Mouse (Mus musculus) heart, embryonic 11.5 days (tissue): ENCODE measurements around the gene B3galnt2. TPM values are rescaled to one million over a fixed set of nuclear protein-coding genes. Genes with fewer than 3 reads are reported as not detected.

ENCODE experiments used
- ATAC-seq: fragments of 200-750 bp; cut with Nextera tagmentation; replicated peaks from 2 replicates; pipeline ENCODE4 v1.8.0; 2017; ENCODE audit warnings: moderate library complexity; ENCODE audit not compliant: insufficient number of reproducible peaks, low FRiP score, low TSS enrichment
- H3K27ac ChIP-seq: fragments of 300-500 bp; sonication (generic); 2 replicates; pipeline ENCODE4 v1.5.1; 2014; ENCODE audit warnings: mild to moderate bottlenecking, low read depth, low read length
- H3K27me3 ChIP-seq: fragments of 300-500 bp; sonication (generic); 2 replicates; pipeline ENCODE4 v1.6.1; 2014; ENCODE audit warnings: mild to moderate bottlenecking, low read length, mixed read lengths; ENCODE audit not compliant: control insufficient read depth, insufficient read depth
- H3K36me3 ChIP-seq: fragments of 300-500 bp; sonication (generic); 2 replicates; pipeline ENCODE4 v1.6.1; 2014; ENCODE audit warnings: mild to moderate bottlenecking, low read length, moderate library complexity, mixed read lengths; ENCODE audit not compliant: control insufficient read depth, insufficient read depth
- H3K4me1 ChIP-seq: fragments of 300-500 bp; sonication (generic); 2 replicates; pipeline ENCODE4 v1.6.1; 2014; ENCODE audit warnings: low read length; ENCODE audit not compliant: control insufficient read depth, insufficient read depth
- H3K4me2 ChIP-seq: fragments of 300-500 bp; sonication (generic); 2 replicates; pipeline ENCODE4 v1.6.1; 2014; ENCODE audit warnings: mild to moderate bottlenecking, moderate library complexity
- H3K4me3 ChIP-seq: fragments of 300-500 bp; sonication (generic); 2 replicates; pipeline ENCODE4 v1.5.1; 2014; ENCODE audit warnings: low read depth, low read length
- H3K9ac ChIP-seq: fragments of 300-500 bp; sonication (generic); 2 replicates; pipeline ENCODE4 v1.6.1; 2014; ENCODE audit warnings: mild to moderate bottlenecking, low read depth, low read length, moderate library complexity
- H3K9me3 ChIP-seq: fragments of 300-500 bp; sonication (generic); replicated peaks from 2 replicates; pipeline ENCODE4 v1.6.1; 2016; ENCODE audit warnings: low read length; ENCODE audit not compliant: control insufficient read depth
- WGBS: fragments of 180-500 bp; shearing (Covaris S2); extraction: QIAGEN DNeasy Blood & Tissue Kit; methylation state at CpG from one replicate; pipeline ENCODE4 v1.1.7; 2014; ENCODE audit not compliant: insufficient replicate concordance; 5-methylcytosine and 5-hydroxymethylcytosine counted together
- polyA plus RNA-seq: library from polyadenylated mRNA; unstranded; fragments of >200 nt; fragmentation: Nextera tagmentation; extraction: Ambion mirVana; gene quantifications from 2 replicates; pipeline ENCODE4 v1.2.1, GENCODE M21; 2014

The B3galnt2 gene
- polyA plus RNA-seq, 1 experiment from 2014 or later = 23.5 TPM

DNA sequence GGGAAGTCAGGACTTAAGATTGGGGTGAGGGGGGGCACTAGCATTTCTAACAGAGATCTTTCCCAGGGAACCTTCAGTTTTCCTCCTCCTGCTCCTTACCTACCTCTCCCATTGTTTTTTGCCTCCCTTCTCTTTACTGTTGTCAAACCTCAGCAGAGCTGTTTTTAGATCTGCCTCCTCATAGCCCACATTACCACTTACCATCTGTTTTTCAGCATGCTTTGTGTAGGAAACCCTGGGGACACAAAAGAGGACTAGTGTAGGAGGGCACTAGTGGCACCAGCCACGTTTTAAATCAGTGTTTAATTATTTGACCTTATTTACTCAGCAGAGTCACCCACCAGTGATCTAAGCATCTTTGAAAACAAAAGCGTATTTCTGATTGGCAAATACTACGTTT lies 38.8 kb downstream of the B3galnt2 start:
- Histone ChIP-seq H3K4me3 (no peak overlapping the region), H3K4me2 (no peak overlapping the region), H3K9me3 (no peaks in the 10 kb centered on the region), H3K9ac (no peak overlapping the region), H3K36me3 (peaks cover 21% of the 10 kb centered on the region), H3K27me3 (no peaks in the 10 kb centered on the region), H3K4me1 (no peaks in the 10 kb centered on the region), H3K27ac (no peak overlapping the region)
- 83% methylated on average over 3 of the region's 3 CpGs for WGBS
- no peak for ATAC-seq

DNA sequence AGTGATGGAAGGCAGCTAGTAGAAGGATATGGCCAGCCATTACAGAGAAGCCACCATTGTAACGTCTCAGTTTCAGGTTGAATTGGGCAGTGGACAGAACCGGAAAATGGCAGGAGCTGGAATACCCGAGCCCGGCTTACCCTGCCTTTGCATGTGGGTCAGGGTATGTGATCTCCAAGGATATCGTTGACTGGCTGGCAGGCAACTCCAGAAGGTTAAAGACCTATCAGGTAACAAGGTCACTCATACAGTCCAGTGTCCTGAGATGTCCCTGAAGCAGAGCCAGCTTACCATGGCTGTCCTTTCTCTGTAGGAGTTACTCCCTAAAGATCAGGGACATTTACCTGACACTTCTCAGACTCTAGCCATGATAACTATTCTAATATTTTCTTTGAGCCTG lies 40.8 kb downstream of the B3galnt2 start:
- Histone ChIP-seq H3K9me3 (no peaks in the 10 kb centered on the region), H3K4me3 (no peak overlapping the region), H3K4me1 (no peaks in the 10 kb centered on the region), H3K36me3 (peaks cover 29% of the 10 kb centered on the region), H3K27ac (no peak overlapping the region), H3K27me3 (no peaks in the 10 kb centered on the region), H3K9ac (no peak overlapping the region), H3K4me2 (no peak overlapping the region)
- no peak for ATAC-seq
- WGBS = 92% methylated on average over 5 of the region's 5 CpGs

DNA sequence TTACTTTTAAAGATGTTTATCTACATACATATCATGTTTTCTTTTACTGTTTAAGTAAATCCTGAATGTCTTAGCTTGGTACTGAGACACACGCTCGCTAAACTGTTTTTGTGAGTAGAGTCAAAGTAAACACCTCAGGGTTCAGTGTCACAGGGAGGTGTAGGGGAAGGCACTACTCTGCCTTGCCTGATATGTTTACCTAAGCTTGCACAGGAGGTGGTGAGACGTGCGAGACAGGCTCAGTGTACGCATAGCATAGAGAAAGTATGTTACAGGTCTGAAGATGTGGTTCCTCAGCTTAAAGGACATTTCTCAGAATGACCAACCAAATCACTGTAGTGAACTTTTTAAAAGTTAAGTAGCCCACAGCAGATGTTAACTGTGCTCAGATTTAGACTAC lies 43.2 kb downstream of the B3galnt2 start:
- Histone ChIP-seq H3K27me3 (no peaks in the 10 kb centered on the region), H3K4me3 (no peak overlapping the region), H3K9ac (no peak overlapping the region), H3K27ac (no peak overlapping the region), H3K4me1 (no peaks in the 10 kb centered on the region), H3K36me3 (peaks cover 29% of the 10 kb centered on the region), H3K9me3 (no peaks in the 10 kb centered on the region), H3K4me2 (no peak overlapping the region)
- WGBS = 84% methylated on average over 5 of the region's 5 CpGs
- no peak for ATAC-seq

DNA sequence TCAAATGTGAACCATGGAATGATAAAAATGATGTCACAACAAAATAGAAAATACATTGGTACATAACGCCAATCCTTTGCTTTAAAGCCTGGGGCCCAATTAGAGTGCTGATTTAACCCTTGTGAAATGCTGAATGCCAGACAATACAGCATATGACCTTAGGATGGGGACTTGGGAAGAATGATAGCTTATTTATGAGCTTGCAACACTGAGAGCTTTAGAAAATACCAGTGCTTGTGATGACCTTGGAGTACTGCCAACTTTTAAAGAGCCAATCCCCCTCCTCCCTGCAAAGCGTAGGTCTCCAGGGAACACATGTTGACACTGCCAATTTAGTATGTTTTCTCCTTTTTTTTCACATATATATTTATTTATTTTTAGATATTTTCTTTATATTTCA lies 48.4 kb downstream of the B3galnt2 start:
- H3K27ac ChIP-seq = no peak overlapping the region
- no peak overlapping the region for H3K4me3 ChIP-seq
- no peaks in the 10 kb centered on the region for H3K9me3 ChIP-seq
- WGBS = 86% methylated on average over 2 of the region's 2 CpGs
- no peak overlapping the region for H3K9ac ChIP-seq
- no peaks in the 10 kb centered on the region for H3K27me3 ChIP-seq
- H3K4me1 ChIP-seq = no peaks in the 10 kb centered on the region
- H3K4me2 ChIP-seq = no peak overlapping the region
- ATAC-seq = no peak
- H3K36me3 ChIP-seq = peaks cover 19% of the 10 kb centered on the region

DNA sequence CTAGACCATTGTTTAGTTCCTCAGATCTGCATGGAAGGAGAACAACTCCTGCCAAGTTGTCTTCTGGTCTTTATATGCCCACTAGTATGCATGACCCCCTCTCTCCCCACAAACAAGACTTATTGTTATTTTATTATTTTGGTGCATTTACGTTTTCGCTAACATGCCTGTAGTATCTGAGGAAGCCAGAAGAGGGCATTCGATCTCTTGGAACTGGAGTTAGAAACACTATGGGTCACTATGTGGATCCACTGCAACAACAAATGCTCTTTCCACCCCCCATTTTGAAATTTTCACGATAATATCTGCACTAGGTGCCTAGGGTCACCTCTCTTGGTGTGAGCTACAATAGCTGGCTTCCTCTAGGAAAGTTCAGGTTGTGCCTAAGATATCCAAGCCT lies 49.8 kb downstream of the B3galnt2 start:
- Histone ChIP-seq H3K9ac (no peak overlapping the region), H3K9me3 (no peaks in the 10 kb centered on the region), H3K36me3 (peaks cover 20% of the 10 kb centered on the region), H3K27ac (no peak overlapping the region), H3K27me3 (no peaks in the 10 kb centered on the region), H3K4me3 (no peak overlapping the region), H3K4me2 (no peak overlapping the region), H3K4me1 (no peaks in the 10 kb centered on the region)
- ATAC-seq = no peak
- 85% methylated on average over 4 of the region's 4 CpGs for WGBS

DNA sequence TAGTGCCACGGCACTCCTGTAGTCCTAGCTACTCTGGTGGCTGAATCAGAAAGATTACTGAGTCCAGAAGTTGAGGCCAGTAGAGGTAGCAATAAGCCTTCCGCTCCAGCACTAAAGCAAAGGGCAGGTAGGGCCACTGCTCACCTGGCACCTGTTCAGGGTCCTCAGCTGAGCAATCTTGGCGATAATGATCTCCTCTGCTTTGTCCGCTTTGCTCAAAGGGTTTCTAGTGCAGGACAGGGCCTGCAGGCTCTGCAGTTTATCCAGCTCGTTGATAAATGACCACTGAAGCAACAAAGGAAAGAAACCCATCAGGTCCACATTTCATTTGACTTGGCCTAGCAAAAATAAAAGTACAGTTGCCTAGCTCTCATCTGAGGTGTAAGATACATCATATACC lies 50.7 kb downstream of the B3galnt2 start:
- no peak for ATAC-seq
- H3K9me3 ChIP-seq = no peaks in the 10 kb centered on the region
- 81% methylated on average over 5 of the region's 5 CpGs for WGBS
- H3K4me3 ChIP-seq = no peak overlapping the region
- H3K36me3 ChIP-seq = peaks cover 21% of the 10 kb centered on the region; the same call in 1 of the 2 replicates
- no peaks in the 10 kb centered on the region for H3K4me1 ChIP-seq
- no peak overlapping the region for H3K4me2 ChIP-seq
- H3K9ac ChIP-seq = no peak overlapping the region
- no peak overlapping the region for H3K27ac ChIP-seq
- no peaks in the 10 kb centered on the region for H3K27me3 ChIP-seq

DNA sequence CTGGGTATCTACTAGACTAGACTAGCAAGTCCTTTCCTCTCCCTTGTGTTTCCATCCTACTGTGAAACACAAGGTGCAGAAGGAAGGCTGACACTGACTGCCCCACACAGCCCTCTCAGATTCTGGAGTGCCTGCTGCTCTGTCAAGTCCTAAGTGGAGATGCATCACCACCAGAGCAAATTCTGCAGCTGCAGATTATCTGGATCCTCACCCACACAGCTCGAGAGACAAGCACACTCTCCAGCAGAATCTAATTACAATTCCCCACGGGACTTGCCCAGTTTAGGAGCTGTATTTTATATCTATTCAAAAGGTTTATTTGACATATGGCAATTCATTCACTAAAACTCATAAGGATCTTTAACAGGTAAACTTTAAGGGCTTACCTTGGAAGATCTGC lies 51.8 kb downstream of the B3galnt2 start:
- no peak overlapping the region for H3K4me3 ChIP-seq
- no peak overlapping the region for H3K9ac ChIP-seq
- no peaks in the 10 kb centered on the region for H3K9me3 ChIP-seq
- no peaks in the 10 kb centered on the region for H3K4me1 ChIP-seq
- WGBS = 66% methylated on average over 2 of the region's 2 CpGs
- ATAC-seq = no peak
- H3K36me3 ChIP-seq = peaks cover 21% of the 10 kb centered on the region; the same call in 1 of the 2 replicates
- H3K4me2 ChIP-seq = no peak overlapping the region
- no peaks in the 10 kb centered on the region for H3K27me3 ChIP-seq
- H3K27ac ChIP-seq = no peak overlapping the region

DNA sequence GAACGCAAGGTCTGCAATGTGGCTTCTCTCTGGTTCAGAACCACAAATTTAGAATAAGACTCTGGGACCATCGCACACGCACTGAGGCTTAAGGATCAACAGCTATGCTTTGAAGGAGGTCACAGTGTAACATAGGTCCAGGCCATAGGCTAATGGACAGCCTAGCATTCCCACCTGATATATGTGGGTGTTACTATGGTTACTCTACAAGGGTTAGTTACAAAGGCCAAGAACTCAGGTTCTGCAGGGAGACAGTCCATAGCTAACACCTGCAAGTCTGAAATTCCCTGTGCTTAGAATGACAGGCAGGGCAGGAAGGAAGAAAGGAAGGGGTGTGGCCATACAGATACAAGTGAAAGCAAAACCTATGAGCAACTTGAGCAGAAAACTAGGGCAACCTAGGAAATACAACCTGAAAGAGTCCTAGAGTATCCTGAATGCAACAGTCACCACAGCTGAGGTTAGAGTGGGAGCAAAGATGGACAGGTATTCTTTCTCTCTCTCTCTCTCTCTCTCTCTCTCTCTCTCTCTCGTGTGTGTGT lies 57.3 kb downstream of the B3galnt2 start:
- H3K27ac ChIP-seq = no peak overlapping the region
- H3K9me3 ChIP-seq = no peaks in the 10 kb centered on the region
- WGBS = 95% methylated on average over 4 of the region's 4 CpGs
- no peak overlapping the region for H3K4me2 ChIP-seq
- H3K9ac ChIP-seq = no peak overlapping the region
- no peaks in the 10 kb centered on the region for H3K27me3 ChIP-seq
- H3K4me3 ChIP-seq = no peak overlapping the region
- no peak for ATAC-seq
- H3K36me3 ChIP-seq = peaks cover 18% of the 10 kb centered on the region
- no peaks in the 10 kb centered on the region for H3K4me1 ChIP-seq

DNA sequence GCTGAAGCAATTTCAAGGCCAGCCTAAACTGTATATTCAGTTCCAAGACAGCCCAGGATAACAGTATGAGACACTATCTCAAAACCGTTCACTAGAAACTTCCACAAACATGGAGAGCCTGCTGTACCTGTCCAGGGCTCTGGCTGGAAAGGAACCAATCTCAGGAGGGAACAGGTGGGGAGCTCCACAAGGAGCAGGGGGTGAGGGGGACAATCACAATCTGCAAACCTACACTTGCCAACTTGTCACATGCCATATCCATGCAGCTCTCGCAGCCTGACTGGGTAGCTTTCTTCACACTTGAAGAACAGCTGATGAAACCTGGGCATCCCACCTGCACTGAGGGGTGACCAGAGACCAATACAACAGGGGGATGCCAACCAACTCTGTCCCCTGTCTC lies 59.7 kb downstream of the B3galnt2 start:
- Histone ChIP-seq H3K27me3 (no peaks in the 10 kb centered on the region), H3K9ac (no peak overlapping the region), H3K4me1 (no peaks in the 10 kb centered on the region), H3K4me3 (no peak overlapping the region), H3K27ac (no peak overlapping the region), H3K36me3 (peaks cover 12% of the 10 kb centered on the region), H3K4me2 (no peak overlapping the region), H3K9me3 (no peaks in the 10 kb centered on the region)
- WGBS = 92% methylated on average over 2 of the region's 2 CpGs
- ATAC-seq = no peak
